Mouse (Mus musculus) lung, adult 2 months (tissue): Measurements from ENCODE around the gene Etv4.

Experiments used
- CTCF ChIP-seq: fragments of 200-500 bp; IDR thresholded peaks from 2 replicates; pipeline ENCODE4 v1.5.1; 2011; ENCODE audit warnings: mild to moderate bottlenecking, low read length, control low read depth; ENCODE audit not compliant: insufficient read depth
- POLR2A ChIP-seq: fragments of 200-500 bp; IDR thresholded peaks from 2 replicates; pipeline ENCODE4 v1.6.1; 2011; ENCODE audit warnings: low read depth, mild to moderate bottlenecking, control low read depth, low read length, borderline replicate concordance; ENCODE audit errors: extremely low read depth

DNA sequence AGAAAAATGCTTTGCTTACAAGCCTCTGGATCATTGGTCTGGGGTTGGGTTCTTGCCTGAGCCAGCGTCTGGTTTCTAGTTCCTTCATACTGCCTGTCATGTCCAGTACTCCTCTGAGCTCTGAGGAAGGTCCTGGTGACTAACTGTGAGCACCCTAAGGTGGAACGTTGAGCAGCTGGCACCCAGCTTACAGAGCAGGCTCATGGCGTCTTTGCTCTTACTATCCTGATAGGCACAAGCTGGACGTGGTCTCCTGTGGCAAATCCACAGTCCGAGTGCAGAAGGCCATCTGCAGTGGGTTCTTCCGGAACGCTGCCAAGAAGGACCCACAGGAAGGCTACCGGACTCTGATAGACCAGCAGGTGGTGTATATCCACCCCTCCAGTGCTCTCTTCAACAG lies 20.6 kb downstream of the Etv4 start:
- no peak for TF ChIP-seq CTCF
- TF ChIP-seq POLR2A, result no peak
